Mouse (Mus musculus): ENCODE results near the gene Cyp3a57. TPM values are rescaled to one million over a fixed set of nuclear protein-coding genes. Genes with fewer than 3 reads are reported as not detected.
A peak's percentile ranks its signal among the peaks of the same experiment; 100 is the strongest.
"Not testable (repeated sequence)": the region's sequence is repeated elsewhere in the genome, so short reads cannot be mapped to it uniquely, and the experiment has no call there.

The Cyp3a57 gene
- polyA plus RNA-seq, 1 experiment from 2014 or later: not detected

GRCm38 (mm10) chr5:145349697-145350096 is 4.6 kb downstream of the Cyp3a57 start:
- Histone ChIP-seq H3K27ac (replicated peaks; ENCODE audit: low read depth, low read length) (no peak overlapping the region), H3K4me2 (ENCODE audit: low read depth, low read length) (no peak overlapping the region), H3K9me3 (ENCODE audit: control insufficient read depth, low read length) (no peaks in the 10 kb centered on the region), H3K27me3 (replicated peaks; ENCODE audit: control insufficient read depth, insufficient read depth, low read length) (no peaks in the 10 kb centered on the region), H3K9ac (ENCODE audit: low read depth, low read length) (no peak overlapping the region), H3K36me3 (ENCODE audit: control insufficient read depth, insufficient read depth, low read length) (no peaks in the 10 kb centered on the region), H3K4me3 (ENCODE audit: low read depth, low read length) (no peak overlapping the region), H3K4me1 (ENCODE audit: control insufficient read depth, insufficient read depth, low read length) (no peaks in the 10 kb centered on the region)
- no peak for DNase-seq (ENCODE audit: low spot score)
- no peak for ATAC-seq (ENCODE audit: low read depth)

- no peak for ATAC-seq (ENCODE audit: low read depth)
- DNase-seq (ENCODE audit: low spot score): peak; percentile 4
- no peaks in the 10 kb centered on the region for H3K4me1 ChIP-seq (ENCODE audit: control insufficient read depth, insufficient read depth, low read length)
- H3K27me3 ChIP-seq (replicated peaks; ENCODE audit: control insufficient read depth, insufficient read depth, low read length): no peaks in the 10 kb centered on the region
- H3K4me2 ChIP-seq (ENCODE audit: low read depth, low read length): no peak overlapping the region
- no peak overlapping the region for H3K4me3 ChIP-seq (ENCODE audit: low read depth, low read length)
- no peaks in the 10 kb centered on the region for H3K9me3 ChIP-seq (ENCODE audit: control insufficient read depth, low read length)
- no peaks in the 10 kb centered on the region for H3K36me3 ChIP-seq (ENCODE audit: control insufficient read depth, insufficient read depth, low read length)
- WGBS: 68% methylated on average over 1 of the region's 1 CpGs
- H3K27ac ChIP-seq (replicated peaks; ENCODE audit: low read depth, low read length): no peak overlapping the region
- H3K9ac ChIP-seq (ENCODE audit: low read depth, low read length): no peak overlapping the region
These were observed 8.0 kb downstream of the Cyp3a57 start for GRCm38 (mm10) chr5:145353081-145353480.

GRCm38 (mm10) chr5:145415416-145415815 is 70.3 kb downstream of the Cyp3a57 start:
- H3K4me2 ChIP-seq (ENCODE audit: low read depth, low read length); DNase-seq (ENCODE audit: low spot score); H3K4me1 ChIP-seq (ENCODE audit: control insufficient read depth, insufficient read depth, low read length); H3K27me3 ChIP-seq (replicated peaks; ENCODE audit: control insufficient read depth, insufficient read depth, low read length); H3K9ac ChIP-seq (ENCODE audit: low read depth, low read length); H3K36me3 ChIP-seq (ENCODE audit: control insufficient read depth, insufficient read depth, low read length); H3K4me3 ChIP-seq (ENCODE audit: low read depth, low read length); ATAC-seq (ENCODE audit: low read depth); H3K27ac ChIP-seq (replicated peaks; ENCODE audit: low read depth, low read length): not testable (repeated sequence)
- WGBS: 83% methylated on average over 9 of the region's 9 CpGs
- peaks cover 23% of the 10 kb centered on the region for H3K9me3 ChIP-seq (ENCODE audit: control insufficient read depth, low read length)

GRCm38 (mm10) chr5:145422287-145422686 is 77.2 kb downstream of the Cyp3a57 start:
- no peaks in the 10 kb centered on the region for H3K36me3 ChIP-seq (ENCODE audit: control insufficient read depth, insufficient read depth, low read length)

GRCm38 (mm10) chr5:145431004-145431403 is 85.9 kb downstream of the Cyp3a57 start:
- Histone ChIP-seq H3K4me2 (ENCODE audit: low read depth, low read length) (no peak overlapping the region), H3K4me1 (ENCODE audit: control insufficient read depth, insufficient read depth, low read length) (no peaks in the 10 kb centered on the region), H3K36me3 (ENCODE audit: control insufficient read depth, insufficient read depth, low read length) (no peaks in the 10 kb centered on the region), H3K9ac (ENCODE audit: low read depth, low read length) (no peak overlapping the region), H3K27me3 (replicated peaks; ENCODE audit: control insufficient read depth, insufficient read depth, low read length) (no peaks in the 10 kb centered on the region), H3K27ac (replicated peaks; ENCODE audit: low read depth, low read length) (no peak overlapping the region), H3K4me3 (ENCODE audit: low read depth, low read length) (no peak overlapping the region), H3K9me3 (ENCODE audit: control insufficient read depth, low read length) (peaks cover 34% of the 10 kb centered on the region; the same call in 1 of the 2 replicates)
- DNase-seq (ENCODE audit: low spot score) (no peak), ATAC-seq (ENCODE audit: low read depth) (no peak)

More at GRCm38 (mm10) chr5:145422287-145422686, 77.2 kb downstream of the Cyp3a57 start:
- 53% methylated on average over 1 of the region's 1 CpGs for WGBS
- Histone ChIP-seq H3K4me3 (ENCODE audit: low read depth, low read length) (no peak overlapping the region), H3K9me3 (ENCODE audit: control insufficient read depth, low read length) (peaks cover 6% of the 10 kb centered on the region; the same call in 1 of the 2 replicates), H3K4me2 (ENCODE audit: low read depth, low read length) (no peak overlapping the region), H3K27ac (replicated peaks; ENCODE audit: low read depth, low read length) (no peak overlapping the region), H3K27me3 (replicated peaks; ENCODE audit: control insufficient read depth, insufficient read depth, low read length) (no peaks in the 10 kb centered on the region), H3K4me1 (ENCODE audit: control insufficient read depth, insufficient read depth, low read length) (no peaks in the 10 kb centered on the region), H3K9ac (ENCODE audit: low read depth, low read length) (no peak overlapping the region)
- no peak for DNase-seq (ENCODE audit: low spot score)
- ATAC-seq (ENCODE audit: low read depth): no peak

- Histone ChIP-seq H3K4me2 (ENCODE audit: low read depth, low read length) (no peak overlapping the region), H3K4me1 (ENCODE audit: control insufficient read depth, insufficient read depth, low read length) (no peaks in the 10 kb centered on the region), H3K4me3 (ENCODE audit: low read depth, low read length) (no peak overlapping the region), H3K27ac (replicated peaks; ENCODE audit: low read depth, low read length) (no peak overlapping the region), H3K9me3 (ENCODE audit: control insufficient read depth, low read length) (peaks cover 28% of the 10 kb centered on the region; the same call in 1 of the 2 replicates), H3K27me3 (replicated peaks; ENCODE audit: control insufficient read depth, insufficient read depth, low read length) (no peaks in the 10 kb centered on the region), H3K9ac (ENCODE audit: low read depth, low read length) (no peak overlapping the region), H3K36me3 (ENCODE audit: control insufficient read depth, insufficient read depth, low read length) (no peaks in the 10 kb centered on the region)
- DNase-seq (ENCODE audit: low spot score): no peak
- no peak for ATAC-seq (ENCODE audit: low read depth)
- 68% methylated on average over 1 of the region's 1 CpGs for WGBS
These were observed 88.6 kb downstream of the Cyp3a57 start for GRCm38 (mm10) chr5:145433688-145434087.

Other genes with a start within 250 kb of the Cyp3a57 start
- gene Arpc1b, start 231.1 kb upstream of the Cyp3a57 start, polyA plus RNA-seq (2014; fragmentation: Nextera tagmentation; extraction: Ambion mirVana): 222 and 228 TPM in 2 replicates
- gene Pdap1, start 205.0 kb upstream of the Cyp3a57 start, polyA plus RNA-seq (2014; fragmentation: Nextera tagmentation; extraction: Ambion mirVana): 84.2 and 97.1 TPM in 2 replicates
- gene Bud31, start 204.9 kb upstream of the Cyp3a57 start, polyA plus RNA-seq (2014; fragmentation: Nextera tagmentation; extraction: Ambion mirVana): 177 and 182 TPM in 2 replicates
- 13.2 and 14.6 TPM in 2 replicates for gene Ptcd1, start 178.2 kb upstream of the Cyp3a57 start, polyA plus RNA-seq (2014; fragmentation: Nextera tagmentation; extraction: Ambion mirVana)
- 25.1 and 26.5 TPM in 2 replicates for gene Cpsf4, start 178.1 kb upstream of the Cyp3a57 start, polyA plus RNA-seq (2014; fragmentation: Nextera tagmentation; extraction: Ambion mirVana)
- gene Atp5j2, start 153.2 kb upstream of the Cyp3a57 start, polyA plus RNA-seq (2014; fragmentation: Nextera tagmentation; extraction: Ambion mirVana): 511 and 592 TPM in 2 replicates
- gene Zkscan14, start 143.4 kb upstream of the Cyp3a57 start, polyA plus RNA-seq (2014; fragmentation: Nextera tagmentation; extraction: Ambion mirVana): 6.6 and 9.3 TPM in 2 replicates
- 13.4 and 14.0 TPM in 2 replicates for gene Zkscan5, start 140.7 kb upstream of the Cyp3a57 start, polyA plus RNA-seq (2014; fragmentation: Nextera tagmentation; extraction: Ambion mirVana)
- gene Zfp655, start 113.6 kb upstream of the Cyp3a57 start, polyA plus RNA-seq (2014; fragmentation: Nextera tagmentation; extraction: Ambion mirVana): 37.2 and 38.1 TPM in 2 replicates
- 0.45 and 0.63 TPM in 2 replicates for gene Zscan25, start 64.8 kb upstream of the Cyp3a57 start, polyA plus RNA-seq (2014; fragmentation: Nextera tagmentation; extraction: Ambion mirVana)
- not detected in 2 replicates for gene Cyp3a16, start 124.4 kb downstream of the Cyp3a57 start, polyA plus RNA-seq (2014; fragmentation: Nextera tagmentation; extraction: Ambion mirVana)
- gene Cyp3a41b, start 239.5 kb downstream of the Cyp3a57 start, polyA plus RNA-seq (2014; fragmentation: Nextera tagmentation; extraction: Ambion mirVana): not detected in 2 replicates

Measured in embryonic facial prominence, embryonic 14.5 days (tissue).